Mouse (Mus musculus) heart, postnatal 0 days (tissue): ENCODE data around the gene Upf3b.

Experiments used
- CTCF ChIP-seq: IDR thresholded peaks from 2 replicates; pipeline ENCODE4 v1.5.1; 2016; ENCODE audit warnings: antibody characterized with exemption, control low read depth, low read depth
- EP300 ChIP-seq: IDR thresholded peaks from 2 replicates; pipeline ENCODE4 v1.6.1; 2016; ENCODE audit warnings: antibody characterized with exemption, low read depth

GRCm38 (mm10) chrX:37110881-37111193 lies 715 bp upstream of the Upf3b start:
- no peak for TF ChIP-seq CTCF
- no peak for TF ChIP-seq EP300
